Mouse (Mus musculus) liver, adult 2 months (tissue): Measurements from ENCODE around the gene Olfr699.

Source experiments
- CTCF ChIP-seq: fragments of 200-500 bp; IDR thresholded peaks from 2 replicates; pipeline ENCODE4 v1.5.1; 2011; ENCODE audit warnings: low read depth, low read length, control low read depth
- POLR2A ChIP-seq: fragments of 200-500 bp; IDR thresholded peaks from 2 replicates; pipeline ENCODE4 v1.6.1; 2011; ENCODE audit warnings: low read length, control low read depth; ENCODE audit not compliant: insufficient read depth; ENCODE audit errors: extremely low read depth

DNA sequence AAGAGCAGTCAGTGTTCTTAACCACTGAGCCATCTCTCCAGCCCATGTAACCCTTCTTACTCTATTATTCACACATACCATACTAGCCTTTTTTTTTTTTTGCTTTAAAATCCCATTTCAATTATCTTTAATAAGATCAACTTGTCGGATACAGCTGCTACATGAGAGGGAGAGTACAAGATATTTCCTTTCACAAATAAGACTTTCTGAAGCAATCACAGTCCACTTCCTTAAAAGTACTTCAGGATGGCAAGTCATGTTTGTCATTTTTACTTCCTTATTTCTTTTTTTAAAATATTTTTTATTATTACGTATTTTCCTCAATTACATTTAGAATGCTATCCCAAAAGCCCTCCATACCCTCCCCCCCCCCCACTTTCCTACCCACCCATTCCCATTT is 34.2 kb downstream of the Olfr699 start:
- TF ChIP-seq CTCF (no peak), POLR2A (no peak)
